Comparison of ENCODE assay signal across 11 mouse cellular contexts in genomic region chr11:77775701-77776400, GRCm38 (mm10). TPM values are rescaled to one million over a fixed set of nuclear protein-coding genes. Genes with fewer than 3 reads are reported as not detected.
DNase-seq lines count a peak whose midpoint lies in the region; ATAC-seq and TF ChIP-seq lines count a peak whose summit lies in the region.
"Had no signal": no experiment of that assay in that cellular context is flagged by ENCODE, and none has a peak within 500 bp of the region (broad histone marks: within the 10 kb centered on the region; RNA-seq: fewer than 3 reads in every experiment).

No protein-coding gene starts in this region.

- TF ChIP-seq EP300 in heart, adult 2 months (IDR thresholded peaks at IDR 0.05; ENCODE audit: insufficient read depth, low read depth, low read length), result no peak

- H3K4me1 ChIP-seq in heart, adult 2 months (ENCODE audit: control insufficient read depth, insufficient read depth, low read length), result peaks cover 13% of the 10 kb centered on the region
- peaks cover 2 to 11% of the 10 kb centered on the region in 2 experiments; a peak in 3 of 4 replicates for H3K4me1 ChIP-seq in ES-E14 (ENCODE audit: control insufficient read depth in 2 of 2, insufficient read depth in 2 of 2, low read length in 2 of 2, poor library complexity in 1 of 2)
- peaks cover 16% of the 10 kb centered on the region for H3K4me1 ChIP-seq in heart, embryonic 16.5 days (ENCODE audit: control insufficient read depth, insufficient read depth, low read length)
- peaks cover 81% of the 10 kb centered on the region for H3K4me1 ChIP-seq in liver, embryonic 13.5 days (replicated peaks)

- peaks cover 1% of the 10 kb centered on the region for H3K79me2 ChIP-seq in heart, adult 2 months (replicated peaks; ENCODE audit: control insufficient read depth, insufficient read depth, low read length)

- ATAC-seq in heart, embryonic 16.5 days (replicated peaks; ENCODE audit: extremely low read depth, insufficient read depth, low FRiP score), result no peak
- ATAC-seq in liver, embryonic 13.5 days (ENCODE audit: low read depth), result no peak

- no peak overlapping the region for H3K4me3 ChIP-seq in heart, adult 2 months
- no peak overlapping the region for H3K4me3 ChIP-seq in ES-E14 (ENCODE audit: insufficient read depth in 1 of 2, low read depth in 1 of 2, low read length in 2 of 2, poor library complexity in 1 of 2, severe bottlenecking in 1 of 2)
- H3K4me3 ChIP-seq in heart, embryonic 16.5 days (ENCODE audit: low read length), result no peak overlapping the region
- H3K4me3 ChIP-seq in liver, embryonic 13.5 days (replicated peaks), result no peak overlapping the region

- no peak for TF ChIP-seq CTCF in heart, adult 2 months (IDR thresholded peaks at IDR 0.05)

- peak overlapping the region; percentile 74 for H3K27ac ChIP-seq in heart, adult 2 months
- peak overlapping the region; percentile 42; the same call in 1 of the 2 replicates for H3K27ac ChIP-seq in ES-E14 (ENCODE audit: insufficient read depth, low read depth, low read length, poor library complexity, severe bottlenecking)
- peak overlapping the region; percentile 58 for H3K27ac ChIP-seq in heart, embryonic 16.5 days (ENCODE audit: low read length)
- peak overlapping the region; percentile 70 for H3K27ac ChIP-seq in liver, embryonic 13.5 days
- H3K27ac ChIP-seq: macrophage had no signal

- in situ Hi-C loops in ES-E14 (cut with MboI; ENCODE audit: low sequenced_read_pairs in 2 of 2, unreplicated experiment in 2 of 2), result no loop called here

- no peak overlapping the region for H3K4me2 ChIP-seq in heart, embryonic 16.5 days (ENCODE audit: low read depth, low read length)
- no peak overlapping the region for H3K4me2 ChIP-seq in liver, embryonic 13.5 days

- no peak overlapping the region for H3K9ac ChIP-seq in heart, adult 2 months (ENCODE audit: low read depth, low read length)
- 0 out of 2 replicates have a peak overlapping the region, but pooled peaks have one; percentile 8 for H3K9ac ChIP-seq in ES-E14 (ENCODE audit: insufficient read depth, low read depth, low read length, poor library complexity, severe bottlenecking)
- no peak overlapping the region for H3K9ac ChIP-seq in heart, embryonic 16.5 days (ENCODE audit: low read length)
- 0 out of 2 replicates have a peak overlapping the region, but pooled peaks have one; percentile 26 for H3K9ac ChIP-seq in liver, embryonic 13.5 days

- DNase-seq in heart, adult 2 months, result peak in 1 of 2 experiments; percentile 52
- no peak for DNase-seq in heart, postnatal 4 days
- no peak for DNase-seq in ES-E14 (ENCODE audit: low read depth, low spot score)
- no peak for DNase-seq in liver, embryonic 13.5 days
- DNase-seq in urinary bladder, postnatal 36 days (ENCODE audit: low spot score in 2 of 2), result no peak
- no peak for DNase-seq in adipocyte (ENCODE audit: low spot score)
- DNase-seq in gastrocnemius, adult 8-10 months (ENCODE audit: low spot score in 2 of 2), result no peak
- DNase-seq: gastrocnemius, postnatal 14 days had no signal

- TF ChIP-seq POLR2A in heart, adult 2 months (IDR thresholded peaks at IDR 0.05; ENCODE audit: insufficient read depth, low read depth, low read length), result no peak

- H3K9me3 ChIP-seq in ES-E14 (ENCODE audit: control insufficient read depth, insufficient read depth, low read depth, low read length), result no peaks in the 10 kb centered on the region
- H3K9me3 ChIP-seq in heart, embryonic 16.5 days (replicated peaks; ENCODE audit: control insufficient read depth, low read length), result no peaks in the 10 kb centered on the region
- no peaks in the 10 kb centered on the region for H3K9me3 ChIP-seq in liver, embryonic 13.5 days (replicated peaks)

- peaks cover 5% of the 10 kb centered on the region for H3K36me3 ChIP-seq in heart, adult 2 months (ENCODE audit: control insufficient read depth, insufficient read depth, low read length)
- H3K36me3 ChIP-seq in ES-E14 (ENCODE audit: control insufficient read depth, insufficient read depth, low read length, poor library complexity, severe bottlenecking), result peaks cover 11% of the 10 kb centered on the region
- peaks cover 12% of the 10 kb centered on the region for H3K36me3 ChIP-seq in heart, embryonic 16.5 days (ENCODE audit: control insufficient read depth, insufficient read depth)
- H3K36me3 ChIP-seq in liver, embryonic 13.5 days, result peaks cover 43% of the 10 kb centered on the region

- whole genome bisulfite sequencing in heart, adult 2 months, result 32% methylated on average over 9 of the region's 9 CpGs
- WGBS in heart, embryonic 16.5 days, result 38% methylated on average over 9 of the region's 9 CpGs
- 33% methylated on average over 9 of the region's 9 CpGs for WGBS in liver, embryonic 13.5 days (ENCODE audit: insufficient replicate concordance)

- intact Hi-C loops in heart, adult 2 months (cut with DNase I), result no loop called here

- H3K27me3 ChIP-seq in heart, adult 2 months (ENCODE audit: control insufficient read depth, insufficient read depth, low read length), result no peaks in the 10 kb centered on the region
- no peaks in the 10 kb centered on the region for H3K27me3 ChIP-seq in heart, embryonic 16.5 days (ENCODE audit: control insufficient read depth, insufficient read depth, low read length)
- H3K27me3 ChIP-seq in liver, embryonic 13.5 days, result no peaks in the 10 kb centered on the region

TF ChIP-seq in ES-E14, 5 proteins besides CTCF, POLR2A, EP300 and RAD21:
- TF ChIP-seq CHD2 (IDR thresholded peaks at IDR 0.05; ENCODE audit: low read depth, low read length) (no peak), ZC3H11A (IDR thresholded peaks at IDR 0.05; ENCODE audit: borderline replicate concordance, low read depth, low read length) (no peak)

RNA-seq across cellular contexts. Expression of gene Gm10277, which starts 11.7 kb away (rescaled TPM):
- not detected for total RNA-seq in heart, adult 2 months (2021)
- not detected in 2 replicates for polyA plus RNA-seq in heart, adult 2 months (2012; rRNA removed)
- total RNA-seq in heart, postnatal 4 days (2021), result not detected
- 0.18 and 0.32 TPM in 2 replicates for total RNA-seq in ES-E14 (2012; rRNA removed)
- polyA plus RNA-seq in heart, embryonic 16.5 days (2015; fragmentation: Nextera tagmentation; extraction: Ambion mirVana), result 1.2 and 1.3 TPM in 2 replicates
- 0.57 and 0.78 TPM in 2 replicates for polyA plus RNA-seq in liver, embryonic 13.5 days (2015; fragmentation: Nextera tagmentation; extraction: Ambion mirVana)
- not detected for total RNA-seq in gastrocnemius, adult 8-10 months (2022)
- total RNA-seq: gastrocnemius, postnatal 14 days had no signal
- polyA plus RNA-seq: macrophage; small intestine, adult 2 months had no signal

RNA-seq across cellular contexts. Expression of gene Myo18a, which starts 12.8 kb away (rescaled TPM):
- total RNA-seq in heart, adult 2 months (2021), result 100 to 1,000 TPM; 240 to 274 TPM
- polyA plus RNA-seq in heart, adult 2 months (2012; rRNA removed), result 98.6 and 107 TPM in 2 replicates
- 100 to 1,000 TPM; 244 to 245 TPM for total RNA-seq in heart, postnatal 4 days (2021)
- 33.3 and 46.5 TPM in 2 replicates for total RNA-seq in ES-E14 (2012; rRNA removed)
- polyA plus RNA-seq in heart, embryonic 16.5 days (2015; fragmentation: Nextera tagmentation; extraction: Ambion mirVana), result 104 and 122 TPM in 2 replicates
- 17.3 and 21.8 TPM in 2 replicates for polyA plus RNA-seq in liver, embryonic 13.5 days (2015; fragmentation: Nextera tagmentation; extraction: Ambion mirVana)
- 100 to 1,000 TPM; 309 to 400 (median 330) TPM for total RNA-seq in gastrocnemius, adult 8-10 months (2022)

RNA-seq across cellular contexts. Expression of gene Cryba1, which starts 50.8 kb away (rescaled TPM):
- not detected for total RNA-seq in heart, adult 2 months (2021)
- polyA plus RNA-seq in heart, adult 2 months (2012; rRNA removed), result not detected in 2 replicates
- not detected for total RNA-seq in heart, postnatal 4 days (2021)
- 0.32 TPM in 1 of 2 replicates, not detected in the other for total RNA-seq in ES-E14 (2012; rRNA removed)
- polyA plus RNA-seq in heart, embryonic 16.5 days (2015; fragmentation: Nextera tagmentation; extraction: Ambion mirVana), result not detected in 2 replicates
- polyA plus RNA-seq in liver, embryonic 13.5 days (2015; fragmentation: Nextera tagmentation; extraction: Ambion mirVana), result 0.24 TPM in 1 of 2 replicates, not detected in the other
- total RNA-seq in gastrocnemius, adult 8-10 months (2022), result not detected
- total RNA-seq: gastrocnemius, postnatal 14 days had no signal
- polyA plus RNA-seq: macrophage; small intestine, adult 2 months had no signal

Comparison
In these comparisons a context has a peak if more than half of its experiments do, and no peak if none do; other contexts are left out.
1. H3K9ac ChIP-seq: peak in ES-E14 (single experiment) and liver, embryonic 13.5 days (single experiment); none in heart, adult 2 months (single experiment) and heart, embryonic 16.5 days (single experiment).
2. Peak in every context shown above with its lines, with median percentiles within 50 percentile points of each other: H3K27ac ChIP-seq.